ENCODE assay signal across 8 mouse cellular contexts in genomic region chr7:19272173-19272764, GRCm38 (mm10). TPM values are rescaled to one million over a fixed set of nuclear protein-coding genes. Genes with fewer than 3 reads are reported as not detected.
DNase-seq lines count a peak whose midpoint lies in the region; ATAC-seq and TF ChIP-seq lines count a peak whose summit lies in the region.

No protein-coding gene starts in this region.

- H3K36me3 ChIP-seq in forebrain, postnatal 0 days (ENCODE audit: insufficient read depth) = no peaks in the 10 kb centered on the region
- peaks cover 12% of the 10 kb centered on the region; the same call in 1 of the 2 replicates for H3K36me3 ChIP-seq in intestine, embryonic 14.5 days (ENCODE audit: control insufficient read depth, insufficient read depth, low read length)
- H3K36me3 ChIP-seq in liver, postnatal 0 days (replicated peaks; ENCODE audit: insufficient read depth, low read length) = no peaks in the 10 kb centered on the region
- H3K36me3 ChIP-seq in neural tube, embryonic 12.5 days = 0 out of 2 replicates have a peak, but pooled peaks cover 6% of the 10 kb centered on the region

- no peak for TF ChIP-seq EP300 in liver, postnatal 0 days (IDR thresholded peaks at IDR 0.05; ENCODE audit: low read depth)

- H3K27me3 ChIP-seq in forebrain, postnatal 0 days (ENCODE audit: insufficient read depth, low read length) = no peaks in the 10 kb centered on the region; the same call in 1 of the 2 replicates
- peaks cover under 1% of the 10 kb centered on the region; the same call in 1 of the 2 replicates for H3K27me3 ChIP-seq in intestine, embryonic 14.5 days (replicated peaks; ENCODE audit: control insufficient read depth, insufficient read depth, low read length)
- H3K27me3 ChIP-seq in liver, postnatal 0 days (ENCODE audit: insufficient read depth, low read length) = no peaks in the 10 kb centered on the region
- peaks cover 4% of the 10 kb centered on the region; the same call in 1 of the 2 replicates for H3K27me3 ChIP-seq in neural tube, embryonic 12.5 days (replicated peaks)

- peaks cover 15% of the 10 kb centered on the region for H3K4me1 ChIP-seq in forebrain, postnatal 0 days (ENCODE audit: insufficient read depth)
- H3K4me1 ChIP-seq in intestine, embryonic 14.5 days (replicated peaks; ENCODE audit: control insufficient read depth, insufficient read depth, low read length) = peaks cover 15% of the 10 kb centered on the region; the same call in 1 of the 2 replicates
- H3K4me1 ChIP-seq in liver, postnatal 0 days (ENCODE audit: insufficient read depth) = peaks cover 23% of the 10 kb centered on the region
- H3K4me1 ChIP-seq in neural tube, embryonic 12.5 days = peaks cover 21% of the 10 kb centered on the region

- peak overlapping the region; percentile 72 for H3K4me3 ChIP-seq in forebrain, postnatal 0 days (ENCODE audit: low read depth, low read length)
- peak overlapping the region; percentile 88 for H3K4me3 ChIP-seq in intestine, embryonic 14.5 days (ENCODE audit: low read depth, low read length)
- peak overlapping the region; percentile 96 for H3K4me3 ChIP-seq in liver, postnatal 0 days (ENCODE audit: low read depth, low read length)
- H3K4me3 ChIP-seq in neural tube, embryonic 12.5 days = peak overlapping the region; percentile 97

- peak; percentile 58 for ATAC-seq in forebrain, postnatal 0 days
- peak; percentile 81 for ATAC-seq in intestine, embryonic 14.5 days (replicated peaks; ENCODE audit: low FRiP score, low TSS enrichment, low read depth)
- peak; percentile 70 for ATAC-seq in liver, postnatal 0 days
- peak; percentile 58 for ATAC-seq in neural tube, embryonic 12.5 days (ENCODE audit: low FRiP score, low read depth)

- H3K9ac ChIP-seq in forebrain, postnatal 0 days = peak overlapping the region; percentile 66
- H3K9ac ChIP-seq in intestine, embryonic 14.5 days (ENCODE audit: low read length) = peak overlapping the region; percentile 90
- H3K9ac ChIP-seq in liver, postnatal 0 days (replicated peaks) = peak overlapping the region; percentile 90
- peak overlapping the region; percentile 92 for H3K9ac ChIP-seq in neural tube, embryonic 12.5 days

- H3K4me2 ChIP-seq in forebrain, postnatal 0 days (ENCODE audit: low read depth) = peak overlapping the region; percentile 95
- H3K4me2 ChIP-seq in intestine, embryonic 14.5 days (ENCODE audit: low read length) = peak overlapping the region; percentile 96
- H3K4me2 ChIP-seq in liver, postnatal 0 days (ENCODE audit: low read depth, low read length) = peak overlapping the region; percentile 99
- peak overlapping the region; percentile 96 for H3K4me2 ChIP-seq in neural tube, embryonic 12.5 days (replicated peaks)

- no peak for TF ChIP-seq CTCF in forebrain, postnatal 0 days (IDR thresholded peaks at IDR 0.05; ENCODE audit: low read depth)
- no peak for TF ChIP-seq CTCF in liver, postnatal 0 days (IDR thresholded peaks at IDR 0.05; ENCODE audit: low read depth)

- peak overlapping the region; percentile 78 for H3K27ac ChIP-seq in forebrain, postnatal 0 days (ENCODE audit: low read depth, low read length)
- H3K27ac ChIP-seq in intestine, embryonic 14.5 days (ENCODE audit: low read depth) = peak overlapping the region; percentile 93
- peak overlapping the region; percentile 94 for H3K27ac ChIP-seq in liver, postnatal 0 days (ENCODE audit: low read depth)
- peak overlapping the region; percentile 38; the same call in 1 of the 2 replicates for H3K27ac ChIP-seq in neural tube, embryonic 12.5 days

- WGBS in forebrain, postnatal 0 days = 2% methylated on average over 36 of the region's 36 CpGs
- under 1% methylated on average over 35 of the region's 36 CpGs for WGBS in intestine, embryonic 14.5 days
- WGBS in liver, postnatal 0 days (ENCODE audit: insufficient replicate concordance) = under 1% methylated on average over 36 of the region's 36 CpGs
- WGBS in neural tube, embryonic 12.5 days = under 1% methylated on average over 33 of the region's 36 CpGs

- H3K9me3 ChIP-seq in forebrain, postnatal 0 days (ENCODE audit: low read length) = no peaks in the 10 kb centered on the region
- no peaks in the 10 kb centered on the region for H3K9me3 ChIP-seq in intestine, embryonic 14.5 days (ENCODE audit: control insufficient read depth, low read length)
- no peaks in the 10 kb centered on the region for H3K9me3 ChIP-seq in liver, postnatal 0 days (ENCODE audit: low read length)
- no peaks in the 10 kb centered on the region for H3K9me3 ChIP-seq in neural tube, embryonic 12.5 days

- peak; percentile 54 for DNase-seq in ovary, adult 18-20 months (ENCODE audit: low spot score)
- DNase-seq in ovary, postnatal 14 days (ENCODE audit: low spot score) = no peak
- DNase-seq in cerebellum, adult 18-20 months = peak; percentile 75 to 82
- DNase-seq in forebrain, postnatal 0 days = peak; percentile 78
- peak; percentile 92 for DNase-seq in intestine, embryonic 14.5 days (ENCODE audit: low spot score)
- DNase-seq in liver, postnatal 0 days = peak; percentile 87
- DNase-seq in thymus, postnatal 25 days = peak; percentile 91

RNA-seq across cellular contexts. Expression of gene Vasp, which starts 0.7 kb away (rescaled TPM):
- 40.6 and 45.9 TPM in 2 replicates for total RNA-seq in forebrain, postnatal 0 days (2014; rRNA removed)
- polyA plus RNA-seq in forebrain, postnatal 0 days (2015; fragmentation: Nextera tagmentation; extraction: Ambion mirVana) = 30.0 and 30.6 TPM in 2 replicates
- polyA plus RNA-seq in intestine, embryonic 14.5 days (2014; fragmentation: Nextera tagmentation; extraction: Ambion mirVana) = 78.5 and 79.2 TPM in 2 replicates
- polyA plus RNA-seq in liver, postnatal 0 days (2015; fragmentation: Nextera tagmentation; extraction: Ambion mirVana) = 36.2 and 36.4 TPM in 2 replicates
- polyA plus RNA-seq in neural tube, embryonic 12.5 days (2016; fragmentation: Nextera tagmentation; extraction: Ambion mirVana) = 53.4 and 56.3 TPM in 2 replicates

RNA-seq across cellular contexts. Expression of gene Ppm1n, which starts 7.6 kb away (rescaled TPM):
- total RNA-seq in forebrain, postnatal 0 days (2014; rRNA removed) = 2.3 and 3.2 TPM in 2 replicates
- 0.69 and 1.1 TPM in 2 replicates for polyA plus RNA-seq in forebrain, postnatal 0 days (2015; fragmentation: Nextera tagmentation; extraction: Ambion mirVana)
- polyA plus RNA-seq in intestine, embryonic 14.5 days (2014; fragmentation: Nextera tagmentation; extraction: Ambion mirVana) = 0.14 and 0.31 TPM in 2 replicates
- 0.15 TPM in 1 of 2 replicates, not detected in the other for polyA plus RNA-seq in liver, postnatal 0 days (2015; fragmentation: Nextera tagmentation; extraction: Ambion mirVana)
- 0.20 TPM in 1 of 2 replicates, not detected in the other for polyA plus RNA-seq in neural tube, embryonic 12.5 days (2016; fragmentation: Nextera tagmentation; extraction: Ambion mirVana)

RNA-seq across cellular contexts. Expression of gene Rtn2, which starts 10.2 kb away (rescaled TPM):
- 154 and 163 TPM in 2 replicates for total RNA-seq in forebrain, postnatal 0 days (2014; rRNA removed)
- polyA plus RNA-seq in forebrain, postnatal 0 days (2015; fragmentation: Nextera tagmentation; extraction: Ambion mirVana) = 126 and 136 TPM in 2 replicates
- 12.2 and 14.3 TPM in 2 replicates for polyA plus RNA-seq in intestine, embryonic 14.5 days (2014; fragmentation: Nextera tagmentation; extraction: Ambion mirVana)
- 1.5 and 4.6 TPM in 2 replicates for polyA plus RNA-seq in liver, postnatal 0 days (2015; fragmentation: Nextera tagmentation; extraction: Ambion mirVana)
- 91.1 and 99.1 TPM in 2 replicates for polyA plus RNA-seq in neural tube, embryonic 12.5 days (2016; fragmentation: Nextera tagmentation; extraction: Ambion mirVana)

RNA-seq across cellular contexts. Expression of gene Fosb, which starts 37.6 kb away (rescaled TPM):
- total RNA-seq in forebrain, postnatal 0 days (2014; rRNA removed) = 1.6 and 5.1 TPM in 2 replicates
- polyA plus RNA-seq in forebrain, postnatal 0 days (2015; fragmentation: Nextera tagmentation; extraction: Ambion mirVana) = 0.28 and 0.36 TPM in 2 replicates
- polyA plus RNA-seq in intestine, embryonic 14.5 days (2014; fragmentation: Nextera tagmentation; extraction: Ambion mirVana) = 0.08 and 0.49 TPM in 2 replicates
- 0.06 TPM in 1 of 2 replicates, not detected in the other for polyA plus RNA-seq in liver, postnatal 0 days (2015; fragmentation: Nextera tagmentation; extraction: Ambion mirVana)
- polyA plus RNA-seq in neural tube, embryonic 12.5 days (2016; fragmentation: Nextera tagmentation; extraction: Ambion mirVana) = 0.08 TPM in 1 of 2 replicates, not detected in the other

RNA-seq across cellular contexts. Expression of gene Opa3, which starts 44.1 kb away (rescaled TPM):
- 32.2 and 34.4 TPM in 2 replicates for total RNA-seq in forebrain, postnatal 0 days (2014; rRNA removed)
- polyA plus RNA-seq in forebrain, postnatal 0 days (2015; fragmentation: Nextera tagmentation; extraction: Ambion mirVana) = 35.1 and 35.8 TPM in 2 replicates
- polyA plus RNA-seq in intestine, embryonic 14.5 days (2014; fragmentation: Nextera tagmentation; extraction: Ambion mirVana) = 37.4 and 43.9 TPM in 2 replicates
- polyA plus RNA-seq in liver, postnatal 0 days (2015; fragmentation: Nextera tagmentation; extraction: Ambion mirVana) = 8.7 and 9.7 TPM in 2 replicates
- 42.1 and 43.9 TPM in 2 replicates for polyA plus RNA-seq in neural tube, embryonic 12.5 days (2016; fragmentation: Nextera tagmentation; extraction: Ambion mirVana)

Comparison
In these comparisons a context has a peak if more than half of its experiments do, and no peak if none do; other contexts are left out.
1. H3K27ac ChIP-seq: peak in every context shown above with its lines; median percentile 94 in liver, postnatal 0 days; 93 in intestine, embryonic 14.5 days; 78 in forebrain, postnatal 0 days; 38 in neural tube, embryonic 12.5 days.